27 mouse cellular contexts compared by ENCODE assay signal in the genomic region with DNA sequence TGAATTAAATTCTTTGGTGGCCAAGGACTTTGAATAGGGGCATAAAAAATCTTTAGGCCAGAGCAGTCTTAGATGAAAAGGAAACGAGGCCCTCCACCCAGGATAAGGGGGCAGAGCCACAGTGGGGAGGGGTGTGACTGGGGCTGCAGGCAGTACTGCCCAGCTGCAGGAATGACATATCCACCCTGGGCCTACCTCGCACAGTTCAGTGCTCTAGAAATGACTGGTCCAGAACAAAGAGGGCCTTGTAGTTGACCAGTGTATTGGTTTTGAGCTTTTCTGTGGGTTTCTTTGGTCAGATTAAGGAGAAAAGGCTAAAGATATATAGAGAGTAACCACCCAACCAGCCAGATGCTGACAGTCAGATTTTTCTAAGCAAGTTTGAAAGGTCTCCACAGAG.
DNase-seq lines count a peak whose midpoint lies in the region; ATAC-seq lines count a peak whose summit lies in the region.
"Had no signal": no experiment of that assay in that cellular context is flagged by ENCODE, and none has a peak within 500 bp of the region (broad histone marks: within the 10 kb centered on the region; RNA-seq: fewer than 3 reads in every experiment).

No protein-coding gene starts in this region.

- no peak overlapping the region for H3K4me2 ChIP-seq in heart, embryonic 13.5 days
- no peak overlapping the region for H3K4me2 ChIP-seq in kidney, embryonic 16.5 days (replicated peaks; ENCODE audit: low read depth, low read length)
- H3K4me2 ChIP-seq: forebrain, embryonic 12.5 days; hindbrain, embryonic 14.5 days; intestine, embryonic 15.5 days; limb, embryonic 15.5 days; lung, embryonic 15.5 days; stomach, embryonic 15.5 days had no signal

- H3K9ac ChIP-seq in heart, embryonic 13.5 days = no peak overlapping the region
- H3K9ac ChIP-seq in kidney, embryonic 16.5 days (replicated peaks; ENCODE audit: low read length) = no peak overlapping the region
- H3K9ac ChIP-seq: forebrain, embryonic 12.5 days; hindbrain, embryonic 14.5 days; intestine, embryonic 15.5 days; limb, embryonic 15.5 days; liver, embryonic 14.5 days; lung, embryonic 15.5 days; stomach, embryonic 15.5 days had no signal

- DNase-seq in heart, postnatal 36 days = no peak
- DNase-seq in kidney, adult 9 months = no peak
- peak; percentile 38 for DNase-seq in Muller cell, postnatal 12 days (ENCODE audit: inconsistent ontology term)
- DNase-seq in limb, embryonic 10.5 days (ENCODE audit: low spot score) = no peak
- no peak for DNase-seq in adrenal gland, postnatal 14 days
- DNase-seq in adrenal gland, adult 8-10 months = no peak
- DNase-seq: adrenal gland, adult 2 months; cerebellum, adult 2 months; cerebellum, postnatal 36 days; gastrocnemius, postnatal 36 days; kidney, postnatal 14 days; lung, postnatal 4 days; right cerebral cortex, postnatal 4 days; thymus, adult 18-20 months had no signal

- intact Hi-C loops in heart, postnatal 36 days (cut with DNase I) = loop anchor here (5.0 kb wide), 2 partner anchors 61 to 74 kb away; a partner anchor contains a TSS

- WGBS in heart, embryonic 13.5 days = 48% methylated on average over 2 of the region's 2 CpGs
- WGBS in kidney, embryonic 16.5 days = 48% methylated on average over 2 of the region's 2 CpGs
- 61% methylated on average over 2 of the region's 2 CpGs for WGBS in limb, embryonic 10.5 days

- no peaks in the 10 kb centered on the region for H3K9me3 ChIP-seq in heart, embryonic 13.5 days
- H3K9me3 ChIP-seq in kidney, embryonic 16.5 days (ENCODE audit: low read length) = no peaks in the 10 kb centered on the region
- H3K9me3 ChIP-seq in limb, embryonic 10.5 days (replicated peaks) = no peaks in the 10 kb centered on the region
- H3K9me3 ChIP-seq: forebrain, embryonic 12.5 days; G1E; intestine, embryonic 15.5 days; limb, embryonic 15.5 days; lung, embryonic 15.5 days; midbrain, embryonic 10.5 days; stomach, embryonic 15.5 days had no signal

- no peaks in the 10 kb centered on the region for H3K36me3 ChIP-seq in heart, embryonic 13.5 days
- H3K36me3 ChIP-seq in kidney, embryonic 16.5 days (ENCODE audit: insufficient read depth, low read length) = no peaks in the 10 kb centered on the region
- H3K36me3 ChIP-seq in limb, embryonic 10.5 days = no peaks in the 10 kb centered on the region
- H3K36me3 ChIP-seq: forebrain, embryonic 12.5 days; G1E; intestine, embryonic 15.5 days; limb, embryonic 15.5 days; lung, embryonic 15.5 days; midbrain, embryonic 10.5 days; stomach, embryonic 15.5 days had no signal

- ATAC-seq in heart, embryonic 13.5 days (ENCODE audit: extremely low read depth, insufficient number of reproducible peaks, low FRiP score, low TSS enrichment) = no peak
- peak; percentile 37; the same call in 1 of the 2 replicates for ATAC-seq in kidney, embryonic 16.5 days (ENCODE audit: low FRiP score, low TSS enrichment)
- ATAC-seq: intestine, embryonic 15.5 days; midbrain, embryonic 16.5 days had no signal

- H3K4me1 ChIP-seq in heart, embryonic 13.5 days = peaks cover 71% of the 10 kb centered on the region
- H3K4me1 ChIP-seq in kidney, embryonic 16.5 days (ENCODE audit: insufficient read depth, low read length) = peaks cover 16% of the 10 kb centered on the region; the same call in 1 of the 2 replicates
- H3K4me1 ChIP-seq in limb, embryonic 10.5 days = peaks cover 73% of the 10 kb centered on the region
- H3K4me1 ChIP-seq: intestine, embryonic 15.5 days; stomach, embryonic 15.5 days had no signal

- H3K27ac ChIP-seq in heart, embryonic 13.5 days (replicated peaks) = peak overlapping the region; percentile 15; the same call in 1 of the 2 replicates
- H3K27ac ChIP-seq in kidney, embryonic 16.5 days (ENCODE audit: low read length) = no peak overlapping the region; the same call in 1 of the 2 replicates
- peak overlapping the region; percentile 51 for H3K27ac ChIP-seq in limb, embryonic 10.5 days
- H3K27ac ChIP-seq: hindbrain, embryonic 14.5 days; intestine, embryonic 15.5 days; limb, embryonic 15.5 days; liver, embryonic 14.5 days; lung, embryonic 15.5 days; stomach, embryonic 15.5 days had no signal

- no peak overlapping the region for H3K4me3 ChIP-seq in heart, embryonic 13.5 days
- H3K4me3 ChIP-seq in kidney, embryonic 16.5 days (ENCODE audit: low read length) = no peak overlapping the region
- no peak overlapping the region for H3K4me3 ChIP-seq in limb, embryonic 10.5 days
- H3K4me3 ChIP-seq: forebrain, embryonic 12.5 days; intestine, embryonic 15.5 days; layer of hippocampus, adult 2 months; limb, embryonic 15.5 days; lung, embryonic 15.5 days; midbrain, embryonic 10.5 days; stomach, embryonic 15.5 days had no signal

- H3K27me3 ChIP-seq in heart, embryonic 13.5 days (replicated peaks) = no peaks in the 10 kb centered on the region
- no peaks in the 10 kb centered on the region for H3K27me3 ChIP-seq in kidney, embryonic 16.5 days (ENCODE audit: insufficient read depth, low read length)
- H3K27me3 ChIP-seq in limb, embryonic 10.5 days (ENCODE audit: low read depth, poor library complexity, severe bottlenecking) = no peaks in the 10 kb centered on the region
- H3K27me3 ChIP-seq: intestine, embryonic 15.5 days; limb, embryonic 15.5 days; lung, embryonic 15.5 days; stomach, embryonic 15.5 days had no signal
